Mouse (Mus musculus) adrenal gland, adult 8-10 months (tissue): ENCODE results near the gene Krt4. TPM values are rescaled to one million over a fixed set of nuclear protein-coding genes. Genes with fewer than 3 reads are reported as not detected.

Source experiments
- DNase-seq: peaks from one replicate; pipeline ENCODE4 v3.0.0; 2022
- microRNA-seq, 2 experiments: library from miRNA; unstranded; fragments of <30 nt; microRNA quantifications; one replicate each; pipeline ENCODE4 v1.2.0; 2022
- total RNA-seq, 4 experiments: library from RNA; stranded (reverse); gene quantifications; 2 replicates each; pipeline ENCODE4 v1.2.4; 2022

The Krt4 gene
- total RNA-seq, 4 experiments from 2014 or later = not detected

- no peak for DNase-seq
Observed at GRCm38 (mm10) chr15:101892820-101893219, 31.7 kb downstream of the Krt4 start, which contains the start of gene Krt76. Gene Krt76, minus strand, starts transcription at chr15:101892920.

- DNase-seq = no peak
Observed at GRCm38 (mm10) chr15:101879776-101880175, 44.8 kb downstream of the Krt4 start.

- DNase-seq = peak; percentile 40
Observed at GRCm38 (mm10) chr15:101878041-101878440, 46.5 kb downstream of the Krt4 start.

- no peak for DNase-seq
Observed at GRCm38 (mm10) chr15:101874383-101874782, 50.2 kb downstream of the Krt4 start.

GRCm38 (mm10) chr15:101873231-101873630 is 51.3 kb downstream of the Krt4 start:
- DNase-seq = no peak

GRCm38 (mm10) chr15:101869431-101869830 is 55.1 kb downstream of the Krt4 start, which contains the start of gene Krt77:
Gene Krt77, minus strand, starts transcription at chr15:101869705.
- DNase-seq = no peak

Small RNA genes lying within 50 kb of the gene (microRNA-seq; reads per million reads assigned to microRNA genes)
- gene Gm44356 = 0 reads per million in 2 experiments

Other genes starting within 250 kb of the Krt4 start
- not detected for gene Krt6b, start 244.4 kb downstream of the Krt4 start, total RNA-seq
- gene Krt6a, start 230.4 kb downstream of the Krt4 start, total RNA-seq = not detected
- not detected for gene Krt5, start 211.8 kb downstream of the Krt4 start, total RNA-seq
- gene Krt71, start 181.6 kb downstream of the Krt4 start, total RNA-seq = not detected
- gene Krt72, start 138.3 kb downstream of the Krt4 start, total RNA-seq = not detected
- gene Krt73, start 122.4 kb downstream of the Krt4 start, total RNA-seq = not detected
- not detected for gene Krt2, start 106.6 kb downstream of the Krt4 start, total RNA-seq
- 1 to 10 TPM in 1 of 4 experiments, under 1 TPM in 3; 0.20 to 1.0 (median 0.58) TPM for gene Krt1, start 73.9 kb downstream of the Krt4 start, total RNA-seq
- gene Krt77, start 55.0 kb downstream of the Krt4 start, total RNA-seq = not detected
- under 1 TPM in 2 of 4 experiments, not detected in 2; 0.29 to 0.31 TPM for gene Krt76, start 31.8 kb downstream of the Krt4 start, total RNA-seq
- 1 to 10 TPM in 1 of 4 experiments, under 1 TPM in 3; 0.37 to 2.0 (median 0.57) TPM for gene Krt79, start 15.6 kb upstream of the Krt4 start, total RNA-seq
- not detected for gene Krt78, start 29.6 kb upstream of the Krt4 start, total RNA-seq
- gene Krt8, start 79.7 kb upstream of the Krt4 start, total RNA-seq = 1 to 10 TPM in 2 of 4 experiments, under 1 TPM in 2; 0.49 to 1.3 (median 0.77) TPM
- 1 to 10 TPM; 1.3 to 2.4 (median 1.9) TPM for gene Krt18, start 103.4 kb upstream of the Krt4 start, total RNA-seq
- 100 to 1,000 TPM; 232 to 294 (median 272) TPM for gene Eif4b, start 149.0 kb upstream of the Krt4 start, total RNA-seq
- 100 to 1,000 TPM in 2 of 4 experiments, 10 to 100 TPM in 2; 77.5 to 129 (median 107) TPM for gene Tns2, start 175.7 kb upstream of the Krt4 start, total RNA-seq
- 10 to 100 TPM; 46.6 to 70.4 (median 57.7) TPM for gene Spryd3, start 211.5 kb upstream of the Krt4 start, total RNA-seq
- gene Igfbp6, start 219.6 kb upstream of the Krt4 start, total RNA-seq = 10 to 100 TPM; 37.0 to 63.8 (median 49.2) TPM
- gene Soat2, start 225.8 kb upstream of the Krt4 start, total RNA-seq = under 1 TPM; 0.15 to 0.43 (median 0.26) TPM